Mouse (Mus musculus): ENCODE data around the gene Hoxb7. TPM values are rescaled to one million over a fixed set of nuclear protein-coding genes. Genes with fewer than 3 reads are reported as not detected.

Gene Hoxb7
- polyA plus RNA-seq, 1 experiment from 2014 or later, result 0.51 TPM

DNA sequence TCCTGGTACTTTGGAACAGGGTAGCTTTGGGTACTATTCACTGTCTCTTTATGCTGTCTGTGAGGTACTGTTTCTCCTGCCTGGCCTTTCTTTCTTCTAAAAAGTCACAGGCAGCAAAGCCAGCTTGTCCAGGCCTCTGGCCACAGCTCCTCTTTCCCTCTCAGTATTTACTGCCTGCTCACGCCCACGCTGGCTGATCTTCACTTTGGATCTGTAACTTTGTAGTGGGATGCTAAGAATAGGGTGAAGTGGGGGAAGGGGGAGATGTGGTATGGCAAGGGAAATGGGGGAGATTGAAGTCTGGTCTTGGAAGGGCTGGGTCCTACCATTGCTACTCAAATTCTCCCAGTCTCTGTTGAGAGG, 47.6 kb downstream of the Hoxb7 start:
- Histone ChIP-seq H3K4me1 (ENCODE audit: insufficient read depth) (0 out of 2 replicates have a peak, but pooled peaks cover 3% of the 10 kb centered on the region), H3K36me3 (replicated peaks; ENCODE audit: insufficient read depth, low read length) (no peaks in the 10 kb centered on the region), H3K4me3 (ENCODE audit: low read depth, low read length) (no peak overlapping the region), H3K9me3 (ENCODE audit: low read length) (no peaks in the 10 kb centered on the region), H3K27me3 (ENCODE audit: insufficient read depth, low read length) (peaks cover 75% of the 10 kb centered on the region), H3K9ac (replicated peaks) (no peak overlapping the region), H3K4me2 (ENCODE audit: low read depth, low read length) (no peak overlapping the region), H3K27ac (ENCODE audit: low read depth) (no peak overlapping the region)
- DNase-seq, result no peak
- WGBS (ENCODE audit: insufficient replicate concordance), result 39% methylated on average over 2 of the region's 2 CpGs
- ATAC-seq, result no peak
- TF ChIP-seq EP300 (IDR thresholded peaks at IDR 0.05; ENCODE audit: low read depth) (no peak), CTCF (IDR thresholded peaks at IDR 0.05; ENCODE audit: low read depth) (no peak)

DNA sequence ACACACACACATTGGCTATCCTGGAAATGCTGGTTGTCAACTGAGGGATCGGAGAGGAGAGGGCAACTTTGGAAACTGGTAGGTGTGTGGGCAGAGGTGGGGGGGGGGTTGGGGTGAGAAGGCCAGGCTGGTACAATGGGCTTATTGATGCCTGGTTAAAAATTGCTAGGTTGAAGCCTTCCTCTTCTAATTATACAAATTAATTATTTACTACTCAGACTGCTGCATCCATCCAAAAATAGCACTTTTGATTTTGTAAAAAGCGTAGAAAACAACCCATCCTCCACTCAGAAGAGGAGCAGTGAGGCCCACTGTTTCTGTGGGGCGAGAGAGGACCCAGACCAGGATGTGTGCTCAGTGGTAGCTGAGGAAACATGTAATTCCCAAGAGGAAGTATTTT, 48.6 kb downstream of the Hoxb7 start:
- peaks cover 76% of the 10 kb centered on the region for H3K27me3 ChIP-seq (ENCODE audit: insufficient read depth, low read length)
- 50% methylated on average over 3 of the region's 3 CpGs for WGBS (ENCODE audit: insufficient replicate concordance)
- no peak for DNase-seq

DNA sequence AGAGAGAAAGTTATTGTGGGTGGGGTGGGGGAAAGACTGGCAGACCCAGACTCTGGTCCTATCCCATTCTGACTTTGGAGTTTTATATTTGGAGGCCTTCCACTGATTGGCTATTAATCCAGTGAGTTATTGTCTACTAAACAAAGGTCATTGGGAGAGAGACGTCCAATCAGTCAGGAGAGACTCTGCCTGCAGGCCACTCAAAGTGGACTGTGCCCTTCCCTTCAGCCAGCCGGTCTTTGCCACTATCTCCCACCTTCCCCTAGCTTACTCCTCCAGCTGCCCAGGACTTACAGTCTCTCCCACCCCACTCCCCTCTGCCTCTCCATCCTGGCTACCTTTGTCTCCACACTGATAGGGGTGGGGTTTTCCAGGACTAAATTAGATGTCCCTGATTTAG, 50.2 kb downstream of the Hoxb7 start:
- 0 out of 2 replicates have a peak, but pooled peaks cover 3% of the 10 kb centered on the region for H3K4me1 ChIP-seq (ENCODE audit: insufficient read depth)
- H3K9me3 ChIP-seq (ENCODE audit: low read length), result no peaks in the 10 kb centered on the region
- no peak for ATAC-seq
- no peak overlapping the region for H3K4me3 ChIP-seq (ENCODE audit: low read depth, low read length)
- TF ChIP-seq CTCF (IDR thresholded peaks at IDR 0.05; ENCODE audit: low read depth) (no peak), EP300 (IDR thresholded peaks at IDR 0.05; ENCODE audit: low read depth) (no peak)
- H3K4me2 ChIP-seq (ENCODE audit: low read depth, low read length), result no peak overlapping the region
- peaks cover 78% of the 10 kb centered on the region for H3K27me3 ChIP-seq (ENCODE audit: insufficient read depth, low read length)
- no peak for DNase-seq
- no peaks in the 10 kb centered on the region for H3K36me3 ChIP-seq (replicated peaks; ENCODE audit: insufficient read depth, low read length)
- no peak overlapping the region for H3K27ac ChIP-seq (ENCODE audit: low read depth)
- no peak overlapping the region for H3K9ac ChIP-seq (replicated peaks)
- WGBS (ENCODE audit: insufficient replicate concordance), result 51% methylated on average over 2 of the region's 2 CpGs

More for the DNA sequence above, 48.6 kb downstream of the Hoxb7 start:
- ATAC-seq, result no peak
- H3K4me2 ChIP-seq (ENCODE audit: low read depth, low read length), result no peak overlapping the region
- H3K4me1 ChIP-seq (ENCODE audit: insufficient read depth), result 0 out of 2 replicates have a peak, but pooled peaks cover 3% of the 10 kb centered on the region
- H3K9me3 ChIP-seq (ENCODE audit: low read length), result no peaks in the 10 kb centered on the region
- no peak for TF ChIP-seq CTCF (IDR thresholded peaks at IDR 0.05; ENCODE audit: low read depth)
- TF ChIP-seq EP300 (IDR thresholded peaks at IDR 0.05; ENCODE audit: low read depth), result no peak
- no peak overlapping the region for H3K27ac ChIP-seq (ENCODE audit: low read depth)
- no peak overlapping the region for H3K9ac ChIP-seq (replicated peaks)
- H3K4me3 ChIP-seq (ENCODE audit: low read depth, low read length), result no peak overlapping the region
- H3K36me3 ChIP-seq (replicated peaks; ENCODE audit: insufficient read depth, low read length), result no peaks in the 10 kb centered on the region

DNA sequence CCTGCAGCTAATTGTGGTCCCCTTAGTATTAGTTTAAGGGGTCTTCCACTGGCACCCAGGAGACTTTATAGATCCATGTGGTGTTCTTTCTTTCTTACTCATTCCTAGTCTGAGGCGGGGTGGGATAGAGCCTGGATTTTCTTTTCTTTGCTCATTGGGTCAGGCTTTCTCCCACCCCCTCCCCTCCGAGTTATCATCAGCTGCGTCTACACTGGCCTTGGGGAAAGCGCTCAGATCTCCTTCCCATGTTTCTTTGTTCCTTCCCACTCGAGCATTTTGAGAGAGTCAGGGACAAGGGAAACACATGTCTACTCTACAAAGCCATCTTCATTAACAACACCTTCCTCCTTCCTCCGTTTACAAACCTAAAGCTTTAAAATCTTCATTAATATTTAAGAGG, 50.6 kb downstream of the Hoxb7 start:
- Histone ChIP-seq H3K4me2 (ENCODE audit: low read depth, low read length) (no peak overlapping the region), H3K9ac (replicated peaks) (no peak overlapping the region), H3K4me3 (ENCODE audit: low read depth, low read length) (no peak overlapping the region), H3K9me3 (ENCODE audit: low read length) (no peaks in the 10 kb centered on the region), H3K36me3 (replicated peaks; ENCODE audit: insufficient read depth, low read length) (no peaks in the 10 kb centered on the region), H3K27ac (ENCODE audit: low read depth) (no peak overlapping the region), H3K27me3 (ENCODE audit: insufficient read depth, low read length) (peaks cover 78% of the 10 kb centered on the region), H3K4me1 (ENCODE audit: insufficient read depth) (0 out of 2 replicates have a peak, but pooled peaks cover 3% of the 10 kb centered on the region)
- WGBS (ENCODE audit: insufficient replicate concordance), result 43% methylated on average over 6 of the region's 6 CpGs
- ATAC-seq, result no peak
- DNase-seq, result no peak
- no peak for TF ChIP-seq EP300 (IDR thresholded peaks at IDR 0.05; ENCODE audit: low read depth)
- no peak for TF ChIP-seq CTCF (IDR thresholded peaks at IDR 0.05; ENCODE audit: low read depth)

DNA sequence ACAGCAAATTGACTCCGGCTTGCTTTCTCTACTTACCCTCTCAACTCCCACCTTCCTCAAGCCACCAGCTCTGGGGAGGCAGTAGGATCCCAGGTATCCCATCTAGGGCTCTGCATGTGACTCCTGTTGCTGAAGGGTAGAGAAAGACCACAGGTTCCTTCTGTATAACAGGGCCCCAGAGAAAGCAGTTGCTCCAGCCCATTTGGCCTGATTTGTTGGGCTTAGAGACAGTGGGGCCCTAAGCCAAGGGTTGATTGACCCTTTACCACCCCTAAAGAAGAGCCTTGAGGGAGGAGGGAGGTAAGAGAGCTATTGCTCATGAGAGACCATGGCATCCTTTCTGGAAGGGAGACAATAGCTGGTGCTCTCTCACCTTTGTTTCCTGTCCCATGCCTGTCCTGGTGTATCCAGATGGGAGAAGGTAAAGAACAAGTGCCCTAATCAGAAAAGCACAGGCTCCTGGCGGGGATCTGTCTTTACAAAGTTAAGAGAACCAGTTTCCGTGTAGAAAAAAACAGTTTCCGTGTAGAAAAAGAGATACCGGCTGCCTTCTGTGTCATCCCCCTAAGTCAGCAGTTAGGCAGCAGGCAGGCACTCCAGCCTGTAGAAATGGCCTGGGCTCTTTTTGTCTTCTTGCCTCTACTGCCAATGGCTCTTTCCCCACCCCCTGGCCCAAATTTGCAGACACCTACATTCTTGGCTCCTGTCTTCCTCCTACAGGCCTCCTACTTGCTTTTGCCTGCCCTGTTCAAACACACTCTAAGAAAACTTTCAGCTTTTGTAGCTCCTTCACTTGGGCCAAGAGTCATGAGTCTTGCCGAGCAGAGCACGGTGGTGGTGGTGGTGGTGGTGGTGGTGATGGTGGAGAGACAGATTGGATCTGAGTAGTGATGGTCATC, 52.8 kb downstream of the Hoxb7 start:
- Histone ChIP-seq H3K36me3 (replicated peaks; ENCODE audit: insufficient read depth, low read length) (no peaks in the 10 kb centered on the region), H3K9me3 (ENCODE audit: low read length) (no peaks in the 10 kb centered on the region), H3K9ac (replicated peaks) (no peak overlapping the region), H3K4me2 (ENCODE audit: low read depth, low read length) (no peak overlapping the region), H3K27ac (ENCODE audit: low read depth) (no peak overlapping the region), H3K4me3 (ENCODE audit: low read depth, low read length) (no peak overlapping the region), H3K4me1 (ENCODE audit: insufficient read depth) (no peaks in the 10 kb centered on the region), H3K27me3 (ENCODE audit: insufficient read depth, low read length) (peaks cover 78% of the 10 kb centered on the region)
- DNase-seq, result no peak
- 52% methylated on average over 7 of the region's 7 CpGs for WGBS (ENCODE audit: insufficient replicate concordance)
- no peak for TF ChIP-seq EP300 (IDR thresholded peaks at IDR 0.05; ENCODE audit: low read depth)
- no peak for TF ChIP-seq CTCF (IDR thresholded peaks at IDR 0.05; ENCODE audit: low read depth)
- no peak for ATAC-seq

MicroRNAs encoded within 50 kb of the gene (microRNA counts, 519-probe panel; counts per million panel counts)
- microRNA mmu-miR-10a (4,464 counts per million, percentile 51 among the panel's probes with 10 or more counts), microRNA mmu-miR-196a (not detected)

Small RNAs within 50 kb of the gene (microRNA-seq; reads per million reads assigned to microRNA genes)
- gene Mir10a (6,191 reads per million, percentile 89 among the genes with 10 or more reads in this experiment), gene Mir196a-1 (not detected)

Other genes with a start within 250 kb of the Hoxb7 start
- 11.5 and 12.3 TPM in 2 replicates for gene Ube2z, start 221.2 kb upstream of the Hoxb7 start, polyA plus RNA-seq (2015; fragmentation: Nextera tagmentation; extraction: Ambion mirVana)
- gene Atp5g1, start 211.0 kb upstream of the Hoxb7 start, polyA plus RNA-seq (2015; fragmentation: Nextera tagmentation; extraction: Ambion mirVana), result 781 and 849 TPM in 2 replicates
- gene Calcoco2, start 174.7 kb upstream of the Hoxb7 start, polyA plus RNA-seq (2015; fragmentation: Nextera tagmentation; extraction: Ambion mirVana), result not detected in 2 replicates
- gene Ttll6, start 152.8 kb upstream of the Hoxb7 start, polyA plus RNA-seq (2015; fragmentation: Nextera tagmentation; extraction: Ambion mirVana), result not detected in 2 replicates
- gene Hoxb13, start 92.3 kb upstream of the Hoxb7 start, polyA plus RNA-seq (2015; fragmentation: Nextera tagmentation; extraction: Ambion mirVana), result not detected in 2 replicates
- gene Hoxb9, start 15.2 kb upstream of the Hoxb7 start, polyA plus RNA-seq (2015; fragmentation: Nextera tagmentation; extraction: Ambion mirVana), result not detected in 2 replicates
- not detected in 2 replicates for gene Hoxb8, start 4.7 kb upstream of the Hoxb7 start, polyA plus RNA-seq (2015; fragmentation: Nextera tagmentation; extraction: Ambion mirVana)
- gene Hoxb6, start 5.9 kb downstream of the Hoxb7 start, polyA plus RNA-seq (2015; fragmentation: Nextera tagmentation; extraction: Ambion mirVana), result not detected in 2 replicates
- 0.75 and 0.91 TPM in 2 replicates for gene Hoxb5, start 16.7 kb downstream of the Hoxb7 start, polyA plus RNA-seq (2015; fragmentation: Nextera tagmentation; extraction: Ambion mirVana)
- gene Hoxb4, start 31.6 kb downstream of the Hoxb7 start, polyA plus RNA-seq (2015; fragmentation: Nextera tagmentation; extraction: Ambion mirVana), result 0.22 and 0.27 TPM in 2 replicates
- 0.19 and 0.26 TPM in 2 replicates for gene Hoxb3, start 36.7 kb downstream of the Hoxb7 start, polyA plus RNA-seq (2015; fragmentation: Nextera tagmentation; extraction: Ambion mirVana)
- 0.67 and 1.1 TPM in 2 replicates for gene Hoxb2, start 63.9 kb downstream of the Hoxb7 start, polyA plus RNA-seq (2015; fragmentation: Nextera tagmentation; extraction: Ambion mirVana)
- not detected in 2 replicates for gene Hoxb1, start 79.1 kb downstream of the Hoxb7 start, polyA plus RNA-seq (2015; fragmentation: Nextera tagmentation; extraction: Ambion mirVana)
- 0.35 and 0.45 TPM in 2 replicates for gene Skap1, start 178.0 kb downstream of the Hoxb7 start, polyA plus RNA-seq (2015; fragmentation: Nextera tagmentation; extraction: Ambion mirVana)